Mouse (Mus musculus): ENCODE data around the gene Cipc. TPM values are rescaled to one million over a fixed set of nuclear protein-coding genes. Genes with fewer than 3 reads are reported as not detected.

Cipc gene
- polyA plus RNA-seq, 1 experiment from 2014 or later: 39.1 TPM

- peaks cover 39% of the 10 kb centered on the region for H3K4me1 ChIP-seq
- DNase-seq (ENCODE audit: extremely low spot score, low spot score): peak; percentile 51
- H3K36me3 ChIP-seq (replicated peaks): no peaks in the 10 kb centered on the region
- H3K4me3 ChIP-seq: peak within 1 kb of the TSS; percentile 60
- under 1% methylated on average over 65 of the region's 68 CpGs for WGBS
- H3K27me3 ChIP-seq (ENCODE audit: poor library complexity, severe bottlenecking): peaks cover 86% of the 10 kb centered on the region
- no peaks in the 10 kb centered on the region for H3K9me3 ChIP-seq
- H3K27ac ChIP-seq: peak within 1 kb of the TSS; percentile 66; the same call in 1 of the 2 replicates
Measured at GRCm38 (mm10) chr12:86989890-86990754, 43.3 kb downstream of the Cipc start, which contains the start of gene Zdhhc22. TSS of gene Zdhhc22 (minus strand) at chr12:86990430.

- Histone ChIP-seq H3K9me3 (no peaks in the 10 kb centered on the region), H3K4me3 (peak overlapping the region; percentile 60), H3K36me3 (replicated peaks) (no peaks in the 10 kb centered on the region), H3K27me3 (ENCODE audit: poor library complexity, severe bottlenecking) (peaks cover 80% of the 10 kb centered on the region), H3K27ac (no peak overlapping the region), H3K4me1 (peaks cover 39% of the 10 kb centered on the region)
- no peak for DNase-seq (ENCODE audit: extremely low spot score, low spot score)
- 41% methylated on average over 2 of the region's 2 CpGs for WGBS
Measured at GRCm38 (mm10) chr12:86990755-86991110, 43.9 kb downstream of the Cipc start.

GRCm38 (mm10) chr12:86994166-86994565 lies 47.3 kb downstream of the Cipc start:
- Histone ChIP-seq H3K4me1 (peaks cover 39% of the 10 kb centered on the region), H3K9me3 (no peaks in the 10 kb centered on the region), H3K4me3 (no peak overlapping the region), H3K27me3 (ENCODE audit: poor library complexity, severe bottlenecking) (peaks cover 45% of the 10 kb centered on the region), H3K36me3 (replicated peaks) (no peaks in the 10 kb centered on the region), H3K27ac (no peak overlapping the region)
- WGBS: 39% methylated on average over 4 of the region's 4 CpGs
- DNase-seq (ENCODE audit: extremely low spot score, low spot score): no peak

- H3K36me3 ChIP-seq (replicated peaks): no peaks in the 10 kb centered on the region
- WGBS: 69% methylated on average over 3 of the region's 3 CpGs
- peaks cover 34% of the 10 kb centered on the region for H3K4me1 ChIP-seq
- peaks cover 39% of the 10 kb centered on the region for H3K27me3 ChIP-seq (ENCODE audit: poor library complexity, severe bottlenecking)
- DNase-seq (ENCODE audit: extremely low spot score, low spot score): no peak
- no peak overlapping the region for H3K27ac ChIP-seq
- no peak overlapping the region for H3K4me3 ChIP-seq
- no peaks in the 10 kb centered on the region for H3K9me3 ChIP-seq
Measured at GRCm38 (mm10) chr12:86994776-86995175, 47.9 kb downstream of the Cipc start.

- Histone ChIP-seq H3K27me3 (ENCODE audit: poor library complexity, severe bottlenecking) (peaks cover 28% of the 10 kb centered on the region), H3K9me3 (no peaks in the 10 kb centered on the region), H3K4me3 (no peak overlapping the region), H3K27ac (no peak overlapping the region), H3K4me1 (peaks cover 30% of the 10 kb centered on the region), H3K36me3 (replicated peaks) (no peaks in the 10 kb centered on the region)
- DNase-seq (ENCODE audit: extremely low spot score, low spot score): no peak
- 78% methylated on average over 6 of the region's 6 CpGs for WGBS
Measured at GRCm38 (mm10) chr12:86995931-86996330, 49.1 kb downstream of the Cipc start.

GRCm38 (mm10) chr12:86998699-86999098 lies 51.9 kb downstream of the Cipc start:
- 93% methylated on average over 4 of the region's 4 CpGs for WGBS
- no peaks in the 10 kb centered on the region for H3K36me3 ChIP-seq (replicated peaks)
- DNase-seq (ENCODE audit: extremely low spot score, low spot score): no peak
- H3K27me3 ChIP-seq (ENCODE audit: poor library complexity, severe bottlenecking): no peaks in the 10 kb centered on the region
- H3K27ac ChIP-seq: no peak overlapping the region
- H3K4me3 ChIP-seq: no peak overlapping the region
- H3K9me3 ChIP-seq: no peaks in the 10 kb centered on the region
- H3K4me1 ChIP-seq: peaks cover 17% of the 10 kb centered on the region

GRCm38 (mm10) chr12:86999283-86999820 lies 52.5 kb downstream of the Cipc start:
- Histone ChIP-seq H3K4me1 (peaks cover 15% of the 10 kb centered on the region), H3K4me3 (no peak overlapping the region), H3K27me3 (ENCODE audit: poor library complexity, severe bottlenecking) (no peaks in the 10 kb centered on the region), H3K9me3 (no peaks in the 10 kb centered on the region), H3K27ac (no peak overlapping the region), H3K36me3 (replicated peaks) (no peaks in the 10 kb centered on the region)
- no peak for DNase-seq (ENCODE audit: extremely low spot score, low spot score)
- 74% methylated on average over 10 of the region's 10 CpGs for WGBS

GRCm38 (mm10) chr12:87000151-87000839 lies 53.5 kb downstream of the Cipc start:
- Histone ChIP-seq H3K36me3 (replicated peaks) (no peaks in the 10 kb centered on the region), H3K4me1 (peaks cover 15% of the 10 kb centered on the region), H3K27me3 (ENCODE audit: poor library complexity, severe bottlenecking) (no peaks in the 10 kb centered on the region), H3K4me3 (no peak overlapping the region), H3K27ac (no peak overlapping the region), H3K9me3 (no peaks in the 10 kb centered on the region)
- 66% methylated on average over 5 of the region's 5 CpGs for WGBS
- no peak for DNase-seq (ENCODE audit: extremely low spot score, low spot score)

- no peaks in the 10 kb centered on the region for H3K36me3 ChIP-seq (replicated peaks)
- peaks cover 19% of the 10 kb centered on the region for H3K4me1 ChIP-seq
- H3K9me3 ChIP-seq: no peaks in the 10 kb centered on the region
- no peaks in the 10 kb centered on the region for H3K27me3 ChIP-seq (ENCODE audit: poor library complexity, severe bottlenecking)
- 54% methylated on average over 6 of the region's 6 CpGs for WGBS
- no peak overlapping the region for H3K4me3 ChIP-seq
- DNase-seq (ENCODE audit: extremely low spot score, low spot score): no peak
- no peak overlapping the region for H3K27ac ChIP-seq
Measured at GRCm38 (mm10) chr12:87000840-87001176, 54.0 kb downstream of the Cipc start.

- no peaks in the 10 kb centered on the region for H3K9me3 ChIP-seq
- WGBS: 70% methylated on average over 7 of the region's 7 CpGs
- no peak overlapping the region for H3K4me3 ChIP-seq
- no peak for DNase-seq (ENCODE audit: extremely low spot score, low spot score)
- no peak overlapping the region for H3K27ac ChIP-seq
- peaks cover 19% of the 10 kb centered on the region for H3K4me1 ChIP-seq
- H3K36me3 ChIP-seq (replicated peaks): no peaks in the 10 kb centered on the region
- no peaks in the 10 kb centered on the region for H3K27me3 ChIP-seq (ENCODE audit: poor library complexity, severe bottlenecking)
Measured at GRCm38 (mm10) chr12:87002209-87002608, 55.4 kb downstream of the Cipc start.

- peaks cover 19% of the 10 kb centered on the region for H3K4me1 ChIP-seq
- WGBS: 75% methylated on average over 7 of the region's 7 CpGs
- H3K36me3 ChIP-seq (replicated peaks): no peaks in the 10 kb centered on the region
- H3K27me3 ChIP-seq (ENCODE audit: poor library complexity, severe bottlenecking): no peaks in the 10 kb centered on the region
- DNase-seq (ENCODE audit: extremely low spot score, low spot score): no peak
- no peak overlapping the region for H3K4me3 ChIP-seq
- no peak overlapping the region for H3K27ac ChIP-seq
- no peaks in the 10 kb centered on the region for H3K9me3 ChIP-seq
Measured at GRCm38 (mm10) chr12:87002815-87003214, 56.0 kb downstream of the Cipc start.

- WGBS: 66% methylated on average over 3 of the region's 3 CpGs
- no peaks in the 10 kb centered on the region for H3K36me3 ChIP-seq (replicated peaks)
- no peaks in the 10 kb centered on the region for H3K27me3 ChIP-seq (ENCODE audit: poor library complexity, severe bottlenecking)
- no peak for DNase-seq (ENCODE audit: extremely low spot score, low spot score)
- peaks cover 19% of the 10 kb centered on the region for H3K4me1 ChIP-seq
- no peak overlapping the region for H3K27ac ChIP-seq
- H3K4me3 ChIP-seq: no peak overlapping the region
- H3K9me3 ChIP-seq: no peaks in the 10 kb centered on the region
Measured at GRCm38 (mm10) chr12:87003606-87004005, 56.8 kb downstream of the Cipc start.

GRCm38 (mm10) chr12:87004596-87004995 lies 57.8 kb downstream of the Cipc start:
- Histone ChIP-seq H3K36me3 (replicated peaks) (no peaks in the 10 kb centered on the region), H3K4me3 (no peak overlapping the region), H3K27ac (no peak overlapping the region), H3K9me3 (no peaks in the 10 kb centered on the region), H3K27me3 (ENCODE audit: poor library complexity, severe bottlenecking) (no peaks in the 10 kb centered on the region), H3K4me1 (peaks cover 19% of the 10 kb centered on the region)
- DNase-seq (ENCODE audit: extremely low spot score, low spot score): no peak
- WGBS: 79% methylated on average over 4 of the region's 4 CpGs
